Mouse (Mus musculus) midbrain, embryonic 15.5 days (tissue): Measurements from ENCODE around the gene Nudt16. TPM values are rescaled to one million over a fixed set of nuclear protein-coding genes. Genes with fewer than 3 reads are reported as not detected.

Source experiments
- polyA plus RNA-seq: library from polyadenylated mRNA; unstranded; fragments of >200 nt; fragmentation: Nextera tagmentation; extraction: Ambion mirVana; gene quantifications from 2 replicates; pipeline ENCODE4 v1.2.1, GENCODE M21; 2015

The Nudt16 gene
- polyA plus RNA-seq, 1 experiment from 2014 or later: 30.7 TPM

Other genes starting within 250 kb of the Nudt16 start
- 86.7 and 92.4 TPM in 2 replicates for gene Mrpl3, start 78.6 kb downstream of the Nudt16 start, polyA plus RNA-seq
- gene 1700080E11Rik, start 13.3 kb upstream of the Nudt16 start, polyA plus RNA-seq: not detected in 2 replicates